In the genomic region with DNA sequence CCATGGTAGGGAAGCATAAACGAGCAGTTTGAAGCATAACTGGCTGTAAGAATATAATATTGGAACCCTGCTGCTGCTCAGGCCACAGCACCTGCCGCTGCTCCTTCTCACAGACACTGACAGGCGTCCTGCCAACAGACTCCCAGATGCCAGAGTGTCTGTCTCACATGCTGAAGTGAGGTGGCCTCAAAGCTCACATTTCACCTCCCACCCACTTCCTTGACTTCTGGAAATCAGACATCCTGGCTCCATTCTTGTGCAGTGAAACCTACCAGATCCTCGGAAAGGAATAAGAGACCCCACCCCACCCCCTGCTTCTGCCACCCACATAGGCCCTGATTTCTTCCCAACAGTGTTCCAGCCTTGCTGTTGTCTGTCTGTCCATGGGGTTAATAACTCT, we compare ENCODE assay signal across 9 mouse cellular contexts. TPM values are rescaled to one million over a fixed set of nuclear protein-coding genes. Genes with fewer than 3 reads are reported as not detected.
A peak's percentile ranks its signal among the peaks of the same experiment; 100 is the strongest.
DNase-seq lines count a peak whose midpoint lies in the region.
"Had no signal": no experiment of that assay in that cellular context is flagged by ENCODE, and none has a peak within 500 bp of the region (broad histone marks: within the 10 kb centered on the region; RNA-seq: fewer than 3 reads in every experiment).

No protein-coding gene starts in this region.

- DNase-seq in cerebellum, postnatal 10 days = peak; percentile 67 to 79
- no peak for DNase-seq in cerebellum, adult 11-12 months
- DNase-seq in right cerebral cortex, postnatal 14 days = peak; percentile 14
- no peak for DNase-seq in right cerebral cortex, postnatal 4 days
- DNase-seq in kidney, postnatal 10 days = peak; percentile 52
- peak; percentile 46 to 65 for DNase-seq in thymus, postnatal 36 days
- no peak for DNase-seq in right cerebral cortex, postnatal 36 days (ENCODE audit: low spot score in 2 of 2)
- no peak for DNase-seq in layer of hippocampus, postnatal 25 days (ENCODE audit: extremely low spot score in 1 of 2, low spot score in 1 of 2)
- DNase-seq: cerebellum, adult 2 months had no signal

RNA-seq across cellular contexts. Expression of gene Irgm2, which starts 24.3 kb away (rescaled TPM):
- 1 to 10 TPM; 1.3 to 2.1 TPM for total RNA-seq in layer of hippocampus, postnatal 25 days (2021)

RNA-seq across cellular contexts. Expression of gene Igtp, which starts 24.4 kb away (rescaled TPM):
- 1 to 10 TPM; 1.2 to 1.5 TPM for total RNA-seq in layer of hippocampus, postnatal 25 days (2021)

RNA-seq across cellular contexts. Expression of gene 4930438A08Rik, which starts 50.8 kb away (rescaled TPM):
- not detected for total RNA-seq in layer of hippocampus, postnatal 25 days (2021)

RNA-seq across cellular contexts. Expression of gene Mrpl22, which starts 52.3 kb away (rescaled TPM):
- total RNA-seq in layer of hippocampus, postnatal 25 days (2021) = 10 to 100 TPM; 28.3 to 34.8 TPM

RNA-seq across cellular contexts. Expression of gene Gemin5, which starts 55.4 kb away (rescaled TPM):
- total RNA-seq in layer of hippocampus, postnatal 25 days (2021) = 10 to 100 TPM; 19.2 to 20.6 TPM

Comparison
In these comparisons a context has a peak if more than half of its experiments do, and no peak if none do; other contexts are left out.
1. DNase-seq: peak in cerebellum, postnatal 10 days (2 of 2), right cerebral cortex, postnatal 14 days (single experiment), kidney, postnatal 10 days (single experiment) and thymus, postnatal 36 days (2 of 2); none in cerebellum, adult 11-12 months (single experiment), right cerebral cortex, postnatal 4 days (single experiment), right cerebral cortex, postnatal 36 days (0 of 2) and layer of hippocampus, postnatal 25 days (0 of 2).